Mouse (Mus musculus) B cell, adult 67 days (primary cell): ENCODE data around the gene Trim43a. TPM values are rescaled to one million over a fixed set of nuclear protein-coding genes. Genes with fewer than 3 reads are reported as not detected.

ENCODE experiments used
- total RNA-seq, 2 experiments: library from RNA; stranded (reverse); gene quantifications; 4 replicates each; pipeline ENCODE4 v1.2.4; 2023

Gene Trim43a
- under 1 TPM in 1 of 2 experiments, not detected in 1; 0.27 TPM for total RNA-seq

DNA sequence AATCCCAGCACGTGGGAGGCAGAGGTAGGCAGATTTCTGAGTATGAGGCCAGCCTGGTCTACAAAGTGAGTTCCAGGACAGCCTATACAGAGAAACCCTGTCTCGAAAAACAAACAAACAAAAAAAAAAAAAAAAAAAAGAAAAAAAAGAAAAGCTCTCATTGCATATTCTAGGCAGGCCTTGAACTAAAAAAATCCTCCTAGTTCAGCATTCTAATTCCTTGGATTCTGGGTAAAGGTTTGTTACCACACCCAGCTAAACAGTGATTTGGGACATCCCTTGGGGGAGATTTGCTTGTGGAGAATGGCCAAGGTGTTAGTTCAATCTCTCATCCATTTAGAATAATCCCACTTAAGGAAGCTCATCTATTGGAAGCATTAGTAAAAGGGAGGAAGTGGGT, at the start of gene Trim43a:
Trim43a (plus strand) TSS at position 301 of the 400 bp plus-strand sequence.

DNA sequence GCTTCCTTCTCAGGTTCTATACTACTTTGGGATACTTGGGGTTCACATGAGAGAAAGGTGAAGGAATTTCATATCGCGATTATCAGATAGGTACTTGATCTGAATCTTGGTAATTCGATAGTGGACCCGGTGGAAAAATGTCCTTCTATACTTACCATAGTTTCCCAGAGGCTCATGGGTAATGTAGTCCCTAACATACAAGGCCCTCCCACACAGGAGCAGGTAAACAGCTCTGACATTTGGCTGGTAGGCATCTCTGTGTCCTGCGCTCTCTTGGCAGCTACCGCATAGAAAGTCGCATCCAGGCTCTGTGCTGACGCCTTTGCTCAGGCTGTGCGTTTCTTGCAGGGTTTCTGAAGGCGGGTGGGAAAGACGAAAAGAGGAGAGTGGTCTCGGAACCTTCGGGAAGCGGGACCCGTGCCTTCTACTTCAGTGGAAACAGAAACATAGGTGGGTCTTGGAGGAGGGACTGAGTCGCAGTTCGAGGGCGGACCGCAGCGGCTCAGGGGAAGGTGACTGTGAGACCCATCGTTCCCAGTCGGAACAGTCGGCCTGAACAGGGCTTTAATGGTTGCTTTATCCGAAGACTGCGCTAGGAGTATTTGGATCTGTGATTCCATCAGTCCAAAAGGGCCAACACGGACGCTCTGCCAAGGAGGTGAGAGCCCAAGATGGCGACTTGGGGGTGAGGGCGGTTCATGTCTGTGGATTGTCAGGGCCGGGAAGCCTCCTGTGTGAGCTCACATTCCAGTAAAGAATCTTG, 32.7 kb upstream of the Trim43a start, which contains the start of gene Zfp949:
Zfp949 (plus strand) TSS at position 170 of the 763 bp plus-strand sequence.

Other genes starting within 250 kb of the Trim43a start
- gene Snx14, start 141.9 kb upstream of the Trim43a start, total RNA-seq, result 10 to 100 TPM; 28.2 to 32.7 TPM
- gene Gm20537, start 124.3 kb upstream of the Trim43a start, total RNA-seq, result 1 to 10 TPM in 1 of 2 experiments, not detected in 1; 2.0 TPM
- 100 to 1,000 TPM; 107 to 118 TPM for gene Syncrip, start 98.3 kb upstream of the Trim43a start, total RNA-seq
- 10 to 100 TPM in 1 of 2 experiments, 1 to 10 TPM in 1; 9.5 to 11.1 TPM for gene Zfp949, start 32.9 kb upstream of the Trim43a start, total RNA-seq
- 10 to 100 TPM; 69.9 to 70.2 TPM for gene Mthfsl, start 139.4 kb downstream of the Trim43a start, total RNA-seq
- 10 to 100 TPM; 33.4 to 50.4 TPM for gene Bcl2a1d, start 151.0 kb downstream of the Trim43a start, total RNA-seq